Mouse (Mus musculus) intestine, postnatal 0 days (tissue): ENCODE data around the gene Gm38100. TPM values are rescaled to one million over a fixed set of nuclear protein-coding genes. Genes with fewer than 3 reads are reported as not detected.

Experiments
- ATAC-seq: fragments of 200-750 bp; cut with Nextera tagmentation; 2 replicates; pipeline ENCODE4 v1.8.0; 2017; ENCODE audit warnings: mild to moderate bottlenecking, moderate TSS enrichment, moderate library complexity
- H3K27ac ChIP-seq: fragments of 300-500 bp; sonication (generic); 2 replicates; pipeline ENCODE4 v1.5.1; 2014; ENCODE audit warnings: mild to moderate bottlenecking, low read depth, low read length, moderate library complexity
- H3K27me3 ChIP-seq: fragments of 300-500 bp; sonication (generic); replicated peaks from 2 replicates; pipeline ENCODE4 v1.6.1; 2014; ENCODE audit warnings: low read length, mixed read lengths; ENCODE audit not compliant: control insufficient read depth, insufficient read depth
- H3K36me3 ChIP-seq: fragments of 300-500 bp; sonication (generic); 2 replicates; pipeline ENCODE4 v1.6.1; 2014; ENCODE audit warnings: mild to moderate bottlenecking, moderate library complexity; ENCODE audit not compliant: control insufficient read depth, insufficient read depth
- H3K4me1 ChIP-seq: fragments of 300-500 bp; sonication (generic); replicated peaks from 2 replicates; pipeline ENCODE4 v1.6.1; 2014; ENCODE audit warnings: antibody characterized with exemption, low read length, mixed read lengths; ENCODE audit not compliant: control insufficient read depth, insufficient read depth
- H3K4me2 ChIP-seq: fragments of 300-500 bp; sonication (generic); replicated peaks from 2 replicates; pipeline ENCODE4 v1.6.1; 2014; ENCODE audit warnings: low read depth, mild to moderate bottlenecking, moderate library complexity
- H3K4me3 ChIP-seq: fragments of 300-500 bp; sonication (generic); 2 replicates; pipeline ENCODE4 v1.5.1; 2014; ENCODE audit warnings: low read depth, low read length
- H3K9ac ChIP-seq: fragments of 300-500 bp; sonication (generic); 2 replicates; pipeline ENCODE4 v1.6.1; 2014; ENCODE audit warnings: mild to moderate bottlenecking, low read depth, low read length
- H3K9me3 ChIP-seq: fragments of 300-500 bp; sonication (generic); 2 replicates; pipeline ENCODE4 v1.6.1; 2016; ENCODE audit warnings: mixed run types; ENCODE audit not compliant: control insufficient read depth
- CTCF ChIP-seq: sonication (generic); IDR thresholded peaks from 2 replicates; pipeline ENCODE4 v1.5.1; 2016; ENCODE audit warnings: low read depth, mild to moderate bottlenecking, control low read depth, antibody characterized with exemption, moderate library complexity
- WGBS: fragments of 180-500 bp; shearing (Covaris S2); extraction: QIAGEN DNeasy Blood & Tissue Kit; methylation state at CpG from one replicate; pipeline ENCODE4 v1.1.7; 2014; 5-methylcytosine and 5-hydroxymethylcytosine counted together
- polyA plus RNA-seq: library from polyadenylated mRNA; unstranded; fragments of >200 nt; fragmentation: Nextera tagmentation; extraction: Ambion mirVana; gene quantifications from 2 replicates; pipeline ENCODE4 v1.2.1, GENCODE M21; 2015

Gm38100 gene
- polyA plus RNA-seq, 1 experiment from 2014 or later, result not detected

DNA sequence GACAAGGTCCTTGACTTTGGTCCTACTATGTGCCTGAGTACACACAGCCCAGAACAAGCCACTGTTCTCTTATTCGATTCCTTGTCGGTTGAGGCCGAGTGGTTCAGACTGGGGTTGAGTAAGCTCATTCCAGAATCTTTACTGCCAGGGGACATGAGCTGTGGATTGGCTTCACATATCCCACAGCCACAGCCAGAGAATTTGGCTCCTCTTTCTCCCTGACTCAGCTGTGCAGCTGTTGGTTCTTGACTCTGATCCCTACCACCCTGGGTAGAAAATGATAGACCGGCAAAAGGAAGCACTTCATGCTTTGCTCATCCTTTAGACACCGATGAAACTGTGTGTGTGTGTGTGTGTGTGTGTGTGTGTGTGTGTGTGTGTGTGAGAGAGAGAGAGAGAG lies 11.3 kb downstream of the Gm38100 start:
- TF ChIP-seq CTCF, result no peak
- H3K27ac ChIP-seq, result no peak overlapping the region
- H3K27me3 ChIP-seq, result no peaks in the 10 kb centered on the region
- no peaks in the 10 kb centered on the region for H3K36me3 ChIP-seq
- H3K9ac ChIP-seq, result no peak overlapping the region
- ATAC-seq, result no peak
- H3K4me2 ChIP-seq, result no peak overlapping the region
- no peak overlapping the region for H3K4me3 ChIP-seq
- H3K9me3 ChIP-seq, result no peaks in the 10 kb centered on the region
- no peaks in the 10 kb centered on the region for H3K4me1 ChIP-seq
- 86% methylated on average over 5 of the region's 5 CpGs for WGBS

GRCm38 (mm10) chr1:175936282-175936737 lies 16.2 kb downstream of the Gm38100 start:
- no peak overlapping the region for H3K27ac ChIP-seq
- peak; percentile 90 for TF ChIP-seq CTCF
- H3K27me3 ChIP-seq, result no peaks in the 10 kb centered on the region
- ATAC-seq, result peak; percentile 65
- H3K4me3 ChIP-seq, result no peak overlapping the region
- H3K36me3 ChIP-seq, result no peaks in the 10 kb centered on the region
- no peaks in the 10 kb centered on the region for H3K4me1 ChIP-seq
- H3K9me3 ChIP-seq, result no peaks in the 10 kb centered on the region
- peak overlapping the region; percentile 43 for H3K4me2 ChIP-seq
- H3K9ac ChIP-seq, result no peak overlapping the region
- 15% methylated on average over 11 of the region's 11 CpGs for WGBS

DNA sequence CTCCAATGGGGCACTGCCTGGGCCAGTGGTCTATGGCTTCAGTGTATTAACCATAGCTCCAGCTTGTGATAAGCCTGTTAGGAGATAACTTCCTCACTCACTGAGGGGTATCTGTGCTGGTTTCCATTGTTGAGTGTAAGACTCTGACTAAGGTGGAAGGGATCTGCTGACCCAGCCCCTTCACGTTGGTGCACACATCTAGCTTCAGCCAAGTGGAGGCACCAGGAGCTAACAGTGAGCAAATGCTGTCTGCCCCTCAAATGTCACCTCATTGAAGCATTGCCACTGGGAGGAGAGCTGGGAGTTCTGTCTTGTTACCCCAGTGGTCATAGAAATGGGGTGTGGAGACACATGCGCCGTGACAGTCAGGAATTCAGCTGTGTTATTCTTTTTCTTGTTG lies 18.6 kb downstream of the Gm38100 start:
- WGBS, result 82% methylated on average over 3 of the region's 3 CpGs
- no peak for ATAC-seq
- H3K4me3 ChIP-seq, result no peak overlapping the region

DNA sequence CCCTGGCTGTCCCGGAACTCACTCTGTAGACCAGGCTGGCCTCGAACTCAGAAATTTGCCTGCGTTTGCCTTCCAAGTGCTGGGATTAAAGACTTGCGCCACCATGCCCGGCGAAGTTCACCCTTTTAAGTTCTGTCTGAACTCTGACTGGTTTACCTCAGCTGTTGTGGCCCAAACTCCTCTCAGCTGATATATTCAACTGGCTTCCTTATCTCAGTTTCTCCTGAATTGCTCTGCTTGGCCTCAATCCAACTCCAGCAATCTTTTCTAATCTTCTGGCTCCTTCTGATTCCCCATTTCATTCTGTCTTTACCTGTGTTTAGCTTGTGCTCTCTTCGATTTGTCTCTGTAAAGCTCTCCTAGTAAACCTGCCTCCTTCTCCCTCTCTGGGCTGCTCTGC lies 23.0 kb downstream of the Gm38100 start:
- H3K27ac ChIP-seq, result no peak overlapping the region
- H3K4me2 ChIP-seq, result no peak overlapping the region
- no peaks in the 10 kb centered on the region for H3K27me3 ChIP-seq
- H3K9ac ChIP-seq, result no peak overlapping the region
- H3K4me1 ChIP-seq, result no peaks in the 10 kb centered on the region
- no peaks in the 10 kb centered on the region for H3K9me3 ChIP-seq
- no peak for TF ChIP-seq CTCF
- ATAC-seq, result no peak
- H3K36me3 ChIP-seq, result no peaks in the 10 kb centered on the region
- WGBS, result 86% methylated on average over 7 of the region's 7 CpGs
- no peak overlapping the region for H3K4me3 ChIP-seq

More for the DNA sequence above, 18.6 kb downstream of the Gm38100 start:
- Histone ChIP-seq H3K27ac (no peak overlapping the region), H3K4me2 (no peak overlapping the region), H3K27me3 (no peaks in the 10 kb centered on the region), H3K4me1 (no peaks in the 10 kb centered on the region), H3K9ac (no peak overlapping the region), H3K36me3 (no peaks in the 10 kb centered on the region), H3K9me3 (no peaks in the 10 kb centered on the region)
- no peak for TF ChIP-seq CTCF

DNA sequence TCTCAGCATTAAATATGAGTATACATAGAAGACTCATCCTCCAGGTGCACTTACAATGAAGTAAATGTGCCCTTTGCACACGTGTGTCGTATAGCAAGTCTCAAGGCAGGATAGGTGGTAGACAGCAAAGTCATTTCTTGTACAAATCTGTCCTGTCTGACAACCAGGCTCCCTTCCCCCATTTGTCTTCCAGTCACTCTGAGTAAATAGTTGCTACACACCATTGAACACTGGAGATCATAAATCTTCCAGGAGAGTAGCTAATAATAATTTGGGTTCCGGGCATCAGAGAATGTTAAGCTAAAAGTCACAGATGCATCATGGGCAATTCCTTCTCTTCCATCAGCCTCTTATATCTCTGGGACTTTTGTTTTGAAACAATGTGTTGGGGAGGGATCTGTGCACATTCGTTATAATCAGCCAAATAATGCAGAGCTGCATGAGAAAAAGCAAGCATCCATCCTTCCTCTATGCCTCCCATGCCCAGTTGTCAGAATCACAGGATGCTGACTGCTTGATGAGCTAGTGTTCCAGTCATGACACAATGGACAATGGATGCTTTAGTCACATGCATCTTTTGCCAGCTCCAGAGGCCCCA lies 26.7 kb downstream of the Gm38100 start:
- no peaks in the 10 kb centered on the region for H3K27me3 ChIP-seq
- no peak overlapping the region for H3K9ac ChIP-seq
- TF ChIP-seq CTCF, result no peak
- no peak overlapping the region for H3K4me2 ChIP-seq
- no peaks in the 10 kb centered on the region for H3K9me3 ChIP-seq
- 47% methylated on average over 4 of the region's 4 CpGs for WGBS
- no peak overlapping the region for H3K27ac ChIP-seq
- H3K4me1 ChIP-seq, result no peaks in the 10 kb centered on the region
- H3K4me3 ChIP-seq, result no peak overlapping the region
- ATAC-seq, result no peak
- H3K36me3 ChIP-seq, result no peaks in the 10 kb centered on the region

- no peaks in the 10 kb centered on the region for H3K4me1 ChIP-seq
- no peak overlapping the region for H3K4me3 ChIP-seq
- no peak overlapping the region for H3K4me2 ChIP-seq
- WGBS, result 79% methylated on average over 3 of the region's 3 CpGs
- no peaks in the 10 kb centered on the region for H3K36me3 ChIP-seq
- no peaks in the 10 kb centered on the region for H3K9me3 ChIP-seq
- no peak overlapping the region for H3K27ac ChIP-seq
- H3K27me3 ChIP-seq, result no peaks in the 10 kb centered on the region
- no peak for TF ChIP-seq CTCF
- no peak for ATAC-seq
- H3K9ac ChIP-seq, result no peak overlapping the region
These were observed 30.3 kb downstream of the Gm38100 start for GRCm38 (mm10) chr1:175950421-175950820.

GRCm38 (mm10) chr1:175950851-175951250 lies 30.7 kb downstream of the Gm38100 start:
- Histone ChIP-seq H3K27ac (no peak overlapping the region), H3K4me2 (no peak overlapping the region), H3K9me3 (no peaks in the 10 kb centered on the region), H3K4me3 (no peak overlapping the region), H3K27me3 (no peaks in the 10 kb centered on the region), H3K4me1 (no peaks in the 10 kb centered on the region), H3K9ac (no peak overlapping the region), H3K36me3 (no peaks in the 10 kb centered on the region)
- no peak for TF ChIP-seq CTCF
- 93% methylated on average over 2 of the region's 2 CpGs for WGBS
- ATAC-seq, result no peak
